ENCODE assay signal across 8 mouse cellular contexts in the genomic region with DNA sequence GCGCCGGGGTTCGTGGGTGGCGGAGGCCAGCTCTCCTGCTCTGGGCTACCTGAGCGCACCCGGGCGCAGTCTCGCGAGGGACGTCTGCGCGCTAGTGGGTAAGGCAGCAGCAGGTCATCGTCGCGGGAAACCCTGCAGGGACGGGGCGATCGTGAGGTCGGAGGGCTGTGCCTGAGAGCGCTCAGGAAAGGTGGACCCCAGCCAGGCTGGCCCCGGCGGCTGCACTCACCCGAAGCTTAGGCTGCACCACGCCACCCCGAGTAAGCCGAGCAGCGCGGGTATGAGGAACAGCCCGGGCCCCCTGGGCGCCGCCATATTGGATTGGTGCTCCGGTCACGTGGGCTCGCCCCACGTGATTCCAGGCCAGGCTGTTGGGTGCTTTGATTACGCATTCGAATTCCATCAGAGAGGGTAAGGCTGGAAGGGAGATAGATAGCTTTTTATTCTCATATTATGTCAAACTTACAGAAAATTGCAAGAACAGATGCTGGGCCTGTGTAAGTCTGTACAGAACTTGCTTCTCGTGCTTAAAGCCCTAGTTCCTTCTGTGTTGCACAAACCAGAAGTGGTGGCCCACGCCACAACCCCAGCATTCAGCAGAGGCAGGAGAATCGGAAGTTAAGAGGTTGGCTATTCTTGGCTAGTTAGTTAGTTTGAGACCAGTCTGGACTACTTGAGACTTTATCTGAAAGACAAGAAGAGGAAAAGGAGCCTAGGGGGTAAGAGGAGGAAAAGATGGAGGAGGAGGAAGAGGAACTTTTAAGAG. TPM values are rescaled to one million over a fixed set of nuclear protein-coding genes. Genes with fewer than 3 reads are reported as not detected.
DNase-seq lines count a peak whose midpoint lies in the region; ATAC-seq lines count a peak whose summit lies in the region.

A gene (minus strand): TSS at position 345 of the 766 bp plus-strand sequence.

- intact Hi-C loops in gastrocnemius, postnatal 14 days (cut with DNase I; ENCODE audit: low total_unique reads) = loop anchor here (2.0 kb wide), 1 partner anchor 41 kb away; no protein-coding TSS in a partner anchor

- peak; percentile 72 to 76 for DNase-seq in adrenal gland, adult 18-20 months (ENCODE audit: low spot score in 2 of 2)
- peak; percentile 93 for DNase-seq in embryo, embryonic 10.5 days (ENCODE audit: low spot score)
- DNase-seq in gastrocnemius, postnatal 14 days = peak; percentile 80
- DNase-seq in induced T-regulatory cell, adult 2 months (ENCODE audit: low read depth) = peak; percentile 88
- DNase-seq in left cerebral cortex, adult 8-10 months (ENCODE audit: low spot score in 2 of 2) = peak; percentile 61 to 81
- DNase-seq in right cerebral cortex, adult 2 months (ENCODE audit: low spot score in 2 of 2) = peak; percentile 78 to 86
- peak; percentile 81 for DNase-seq in urinary bladder, postnatal 14 days (ENCODE audit: low spot score)

- ATAC-seq in megakaryocyte, adult 5-6 weeks (ENCODE audit: poor library complexity, severe bottlenecking) = peak; percentile 84

RNA-seq across cellular contexts. Expression of the gene that starts here (rescaled TPM):
- 10 to 100 TPM; 24.7 to 28.1 TPM for total RNA-seq in adrenal gland, adult 18-20 months (2021)
- 1 to 10 TPM; 6.8 to 7.2 TPM for total RNA-seq in gastrocnemius, postnatal 14 days (2021)
- 10 to 100 TPM; 11.3 to 16.3 (median 15.5) TPM for total RNA-seq in left cerebral cortex, adult 8-10 months (2022)
- total RNA-seq in megakaryocyte, adult 5-6 weeks (2015) = 42.5 and 43.5 TPM in 2 replicates
- 74.9 and 76.1 TPM in 2 replicates for total RNA-seq in megakaryocyte, adult 5-6 weeks (2017)

Comparison
In these comparisons a context has a peak if more than half of its experiments do, and no peak if none do; other contexts are left out.
1. Peak in every context shown above with its lines: DNase-seq and ATAC-seq.